Mouse (Mus musculus): ENCODE measurements around the gene Trim21. TPM values are rescaled to one million over a fixed set of nuclear protein-coding genes. Genes with fewer than 3 reads are reported as not detected.

The Trim21 gene
- 11.6 and 17.7 TPM in 2 replicates for total RNA-seq (2021)
- long read RNA-seq, transcript Trim21-201 (8 exons, 2,793 nt): major isoform, 11 of 16 reads
- long read RNA-seq, partial matches to known transcripts: 4 of 16 reads
- long read RNA-seq, other reads (novel, unspliced or antisense): 1 of 16 reads

DNA sequence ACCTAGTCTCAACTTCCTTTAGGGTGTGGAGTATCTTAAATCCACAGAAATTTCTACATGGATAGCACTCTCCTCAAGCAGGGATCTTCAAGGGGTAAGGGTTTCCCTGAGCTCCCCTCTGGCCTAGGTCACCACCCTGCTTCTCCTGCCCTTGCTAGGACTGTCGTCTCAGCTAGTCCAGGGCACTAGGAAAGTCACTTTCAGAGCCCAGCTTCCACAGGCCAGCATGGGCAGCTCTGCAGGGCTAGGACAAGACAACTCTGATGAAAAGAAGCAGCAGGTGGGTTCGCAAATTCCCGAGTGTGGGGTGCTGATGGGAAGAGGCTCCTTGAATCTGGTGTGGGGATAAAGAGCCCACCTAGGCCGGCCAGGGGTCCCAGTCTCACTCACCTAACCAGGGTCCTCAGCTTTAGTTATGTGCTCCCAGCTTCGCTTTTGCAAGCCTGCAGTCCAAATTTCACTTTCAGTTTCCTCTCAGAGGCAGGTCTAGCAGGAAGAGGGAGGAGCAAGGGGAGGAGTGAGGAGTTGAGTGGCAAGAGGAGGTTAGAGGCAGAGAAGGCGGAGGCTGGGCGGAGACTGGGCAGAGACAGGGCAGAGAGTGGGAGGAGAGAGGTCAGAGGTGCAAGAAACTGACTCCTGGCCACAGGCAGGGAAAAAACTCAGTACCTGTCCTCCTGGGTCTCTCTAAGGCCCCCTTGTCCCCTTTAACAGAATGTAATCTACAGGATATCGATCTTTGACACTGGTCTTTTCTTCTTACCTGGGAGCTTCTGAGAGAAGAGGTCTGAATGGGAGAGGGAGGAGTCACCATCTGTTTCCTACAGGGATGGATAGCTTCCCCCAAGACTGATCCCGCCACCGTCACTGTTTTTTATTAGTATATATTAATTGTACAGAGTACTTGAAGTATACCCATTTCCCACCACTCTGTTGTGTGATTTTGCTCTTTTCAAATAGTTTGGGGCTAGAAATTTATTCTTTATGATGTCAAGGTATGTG, at the start of gene Trim21:
TSS of gene Trim21 (minus strand) at position 488 of the 999 bp plus-strand sequence.
- peak; percentile 85 for DNase-seq

DNA sequence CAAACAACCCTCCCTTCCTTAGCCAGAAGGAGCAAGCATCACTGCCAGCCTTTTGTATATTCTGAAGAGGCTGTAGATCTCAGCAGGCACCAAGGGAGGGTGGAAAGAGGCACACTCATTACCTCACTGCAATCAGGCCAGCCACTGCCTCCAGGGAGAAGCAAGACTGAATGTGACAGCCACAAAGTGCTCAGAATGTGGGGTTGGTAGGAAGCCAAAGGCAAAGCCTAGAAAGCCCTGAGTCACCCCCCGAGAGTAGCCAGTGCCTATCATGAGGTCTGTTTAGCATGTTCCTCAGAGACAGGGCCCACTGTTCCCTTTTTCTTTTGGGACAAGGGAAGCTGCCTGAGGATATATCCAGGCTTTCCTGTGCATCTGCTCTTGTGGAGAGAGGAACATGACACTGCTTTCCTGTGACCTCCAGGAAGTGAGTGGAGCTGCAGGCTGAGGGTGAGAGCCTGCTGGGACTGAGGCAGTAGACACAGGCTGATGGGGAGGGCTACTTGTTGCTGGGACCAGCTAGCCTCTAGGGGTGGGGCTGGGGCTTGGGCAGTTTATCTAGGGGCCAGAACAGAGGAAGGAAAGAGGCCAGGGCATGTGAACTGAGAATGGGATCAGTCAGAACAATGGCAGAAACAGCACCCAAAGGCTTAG, 32.2 kb upstream of the Trim21 start, which contains the start of gene Olfr552:
TSS of gene Olfr552 (plus strand) at position 393 of the 654 bp plus-strand sequence.
- DNase-seq: no peak

DNA sequence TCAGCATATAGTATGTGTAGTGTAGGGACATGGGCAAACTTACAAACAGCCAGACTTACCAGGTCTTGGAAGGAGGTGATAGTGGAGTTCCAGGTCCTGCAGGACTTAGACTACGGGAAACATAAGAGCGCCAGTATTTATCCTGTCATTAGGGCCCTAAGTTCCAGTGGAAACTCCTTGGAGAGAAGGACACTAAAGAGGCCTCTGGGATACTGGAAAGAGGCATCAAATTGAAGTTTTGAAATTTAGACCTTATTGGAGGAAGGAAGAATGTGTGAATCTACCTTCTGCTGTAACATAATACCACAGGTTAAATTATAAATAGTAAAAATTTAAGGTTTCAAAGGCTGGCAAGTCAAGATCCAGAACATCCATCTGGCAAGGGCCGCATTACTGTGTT, 26.5 kb upstream of the Trim21 start, which contains the start of gene Olfr551:
TSS of gene Olfr551 (minus strand) at position 101 of the 400 bp plus-strand sequence.
- no peak for DNase-seq

DNA sequence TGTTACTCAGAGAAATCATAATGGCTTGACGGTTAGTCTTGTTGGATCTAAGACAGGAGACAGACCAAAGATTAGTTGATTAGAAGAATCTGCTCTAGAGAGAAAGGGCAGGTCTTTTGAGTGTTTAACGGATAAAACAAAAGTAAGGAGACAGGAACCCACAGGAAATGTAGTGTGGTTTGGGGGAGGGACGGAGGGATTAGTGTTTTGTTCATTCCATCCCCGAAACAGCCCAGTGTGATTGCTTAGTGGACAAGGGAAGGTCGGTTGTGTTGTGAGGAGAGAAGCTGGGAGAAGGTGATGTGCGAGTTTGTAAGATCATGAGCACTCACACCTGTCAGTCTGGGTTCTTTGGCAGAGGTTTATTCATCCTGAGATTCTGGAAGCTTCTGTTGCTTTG, 10.7 kb upstream of the Trim21 start:
- DNase-seq: no peak

DNA sequence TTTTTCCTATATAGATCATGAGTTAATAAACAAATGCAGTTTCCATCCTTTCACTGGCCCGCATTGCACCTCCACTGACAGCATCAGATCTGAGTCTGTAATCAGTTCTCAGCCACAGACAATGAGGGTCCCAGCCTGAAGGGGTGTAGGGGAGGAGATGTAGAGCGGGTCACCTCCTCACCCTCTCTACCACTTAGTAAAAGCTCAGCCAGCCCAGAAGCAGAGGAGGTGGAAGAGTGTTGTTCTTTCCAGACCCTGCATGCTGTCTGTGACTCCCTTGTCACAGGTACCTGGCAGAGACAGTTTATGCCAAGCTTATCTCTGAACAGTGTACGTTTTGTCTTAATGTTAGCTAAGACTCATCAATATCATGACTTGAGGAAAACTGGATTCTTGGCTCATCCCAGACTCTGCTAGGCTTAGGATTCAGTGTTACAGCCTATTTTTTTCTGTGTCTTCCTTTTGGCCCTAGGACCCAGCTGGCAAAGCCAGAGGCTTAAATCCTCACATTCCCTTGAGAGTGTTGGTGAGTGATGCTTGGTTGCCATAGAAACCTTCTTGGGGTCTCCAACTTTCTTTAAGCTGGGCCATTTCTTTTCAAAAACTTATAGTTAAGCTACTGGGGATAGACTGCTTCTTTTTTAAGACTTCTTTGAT, 8.0 kb upstream of the Trim21 start:
- no peak for DNase-seq

DNA sequence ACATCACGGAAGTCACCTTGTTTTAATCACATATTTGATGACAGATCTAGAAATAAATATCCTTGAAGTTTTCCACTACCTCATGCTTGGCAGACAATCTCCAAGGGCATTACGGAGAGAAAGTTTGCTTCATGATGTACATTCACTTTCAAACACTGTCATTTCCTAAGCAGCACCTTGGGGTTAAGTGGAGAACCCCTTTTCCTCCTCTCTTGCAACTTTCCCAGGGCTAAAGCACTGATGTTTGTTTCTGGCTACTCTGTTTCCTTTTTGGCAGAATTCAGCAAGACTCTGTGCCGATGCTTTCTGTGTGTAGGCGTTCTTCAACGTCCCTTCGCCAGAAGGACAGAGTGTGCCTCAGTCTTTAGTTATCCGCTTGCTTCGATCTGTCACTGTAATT, 5.9 kb upstream of the Trim21 start, which contains the start of gene Olfr550:
TSS of gene Olfr550 (plus strand) at position 301 of the 400 bp plus-strand sequence.
- DNase-seq: no peak

DNA sequence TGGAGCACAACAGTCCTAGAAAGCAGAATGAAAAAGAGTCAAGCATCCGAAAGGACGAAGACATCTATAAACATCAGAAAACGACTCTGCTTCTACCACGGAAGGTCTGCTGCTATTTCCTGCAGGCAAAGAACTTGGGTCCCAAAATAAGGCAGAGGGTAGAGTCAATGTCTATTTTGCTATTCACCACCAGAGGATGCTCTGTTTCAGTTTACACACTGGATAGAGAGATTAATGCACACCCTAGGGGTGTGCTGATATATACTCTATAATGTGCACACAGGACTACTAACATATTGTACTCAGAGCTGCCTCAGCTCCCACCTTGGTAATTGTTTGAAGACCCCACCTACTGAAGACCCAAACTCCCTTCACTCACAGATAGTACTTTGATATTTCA, 933 bp upstream of the Trim21 start:
- no peak for DNase-seq

DNA sequence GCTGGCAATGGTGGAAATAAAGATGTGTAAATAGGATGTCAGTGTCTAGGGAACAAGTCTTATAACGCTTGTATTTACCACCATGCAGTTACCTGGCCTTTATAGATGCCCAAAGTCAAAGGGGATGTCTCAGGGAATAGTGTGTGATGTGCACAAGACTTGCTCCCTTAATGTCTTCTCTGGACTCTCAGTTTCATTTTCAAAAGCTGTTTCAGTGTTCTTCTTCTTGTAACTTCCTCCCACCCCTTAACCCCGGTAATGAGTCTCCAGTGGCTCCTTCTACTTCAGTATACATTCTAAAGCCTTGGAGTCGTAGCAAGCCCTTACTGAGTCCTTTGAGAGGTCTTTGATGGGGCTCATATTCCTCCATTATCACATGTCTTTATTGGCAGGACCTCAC, 12.0 kb downstream of the Trim21 start:
- no peak for DNase-seq

DNA sequence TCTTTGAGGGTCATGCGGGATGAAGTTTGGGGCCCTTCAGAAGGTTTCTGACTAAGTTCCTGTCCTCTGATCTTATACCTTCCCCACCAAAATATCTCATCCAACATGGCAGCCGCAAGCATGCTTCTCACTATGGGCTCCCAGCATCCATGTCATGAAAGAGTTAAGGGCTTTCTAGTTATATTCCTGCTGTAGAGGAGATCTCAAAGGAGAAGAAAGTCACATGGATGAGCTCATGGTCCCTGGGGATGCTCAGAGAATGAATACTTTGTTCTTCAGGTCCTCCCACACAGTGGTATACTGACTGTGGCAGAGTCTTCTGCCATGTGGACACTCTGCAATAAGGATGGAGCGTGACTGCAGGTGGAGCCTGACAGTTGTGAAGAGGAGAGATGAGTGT, 15.7 kb downstream of the Trim21 start, which contains the start of gene Olfr549:
TSS of gene Olfr549 (plus strand) at position 301 of the 400 bp plus-strand sequence.
- no peak for DNase-seq

DNA sequence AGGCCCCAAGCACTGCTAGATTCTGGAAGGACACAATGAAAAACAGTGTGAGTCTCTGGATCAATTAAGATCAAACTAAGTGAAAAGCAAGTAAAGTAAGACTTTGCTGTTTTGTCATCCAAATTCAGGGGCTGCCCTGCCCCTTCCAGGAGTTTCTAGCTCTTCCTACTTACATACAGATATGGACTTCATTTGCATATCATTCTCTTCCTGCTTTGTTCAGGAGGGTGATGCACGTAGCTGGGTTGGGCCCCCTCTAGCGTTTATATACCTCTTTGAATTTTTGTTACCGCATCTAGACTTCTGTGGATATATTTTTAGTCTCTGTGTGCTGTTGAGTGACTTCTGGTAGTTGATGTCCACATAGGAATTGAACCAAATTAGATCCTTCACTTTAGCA, 24.0 kb downstream of the Trim21 start:
- no peak for DNase-seq

DNA sequence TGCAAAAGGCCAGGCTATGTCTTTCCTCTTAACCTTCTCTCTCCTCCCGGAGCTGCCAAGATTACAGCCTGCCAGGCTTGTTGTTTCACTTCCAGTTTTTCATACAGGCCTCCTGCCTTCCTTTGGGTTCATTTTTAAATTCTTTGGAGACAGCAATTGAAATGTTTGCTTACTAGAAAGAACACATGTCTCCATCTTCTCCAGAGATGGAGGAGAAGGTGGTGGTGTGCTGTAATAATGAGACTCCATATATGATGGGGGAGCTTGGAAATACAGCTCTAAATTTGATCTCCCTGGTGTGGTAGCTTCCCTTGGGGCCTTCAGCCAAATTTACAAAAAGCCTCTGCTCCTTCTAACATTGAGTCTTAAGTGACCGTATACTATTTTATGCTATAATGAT, 24.7 kb downstream of the Trim21 start, which contains the start of gene Olfr548-ps1:
TSS of gene Olfr548-ps1 (plus strand) at position 301 of the 400 bp plus-strand sequence.
- DNase-seq: no peak

DNA sequence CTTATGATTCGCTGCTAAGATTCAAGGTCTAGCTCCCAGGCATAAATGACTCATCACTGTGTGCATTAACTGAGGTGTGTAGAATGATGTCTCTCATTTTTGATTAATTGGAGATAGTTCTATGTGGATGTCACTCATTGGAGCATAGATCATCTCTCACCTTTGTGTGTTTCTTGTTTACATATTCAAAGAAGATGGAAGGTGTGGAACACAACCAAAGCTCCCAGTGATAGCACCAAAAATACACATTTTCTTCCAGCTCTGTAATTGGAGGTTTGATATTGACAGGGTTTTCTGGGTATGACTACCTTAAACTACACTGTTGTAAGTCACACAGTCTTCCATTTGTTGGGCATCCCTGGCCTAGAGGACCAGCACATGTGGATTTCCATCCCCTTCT, 30.8 kb downstream of the Trim21 start, which contains the start of gene Olfr547:
TSS of gene Olfr547 (plus strand) at position 301 of the 400 bp plus-strand sequence.
- no peak for DNase-seq

DNA sequence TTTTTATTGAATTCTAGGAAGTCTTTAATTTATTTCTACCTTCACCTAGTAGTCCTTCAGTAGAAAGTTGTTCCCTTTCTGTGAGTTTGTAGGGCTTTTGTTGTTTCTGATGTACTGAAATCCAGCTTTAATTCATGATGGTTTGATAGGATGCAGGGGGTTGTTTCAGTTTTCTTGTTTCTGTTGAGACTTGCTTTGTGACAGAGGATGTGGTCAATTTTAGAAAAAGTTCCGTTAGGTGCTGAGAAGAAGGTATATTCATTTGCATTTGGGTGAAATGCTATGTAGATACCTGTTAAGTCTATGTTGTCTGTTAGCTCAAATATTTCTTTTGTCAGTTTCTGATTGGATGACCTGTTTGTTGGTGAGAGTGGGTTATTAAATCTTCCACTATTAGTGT, 36.2 kb downstream of the Trim21 start:
- no peak for DNase-seq

DNA sequence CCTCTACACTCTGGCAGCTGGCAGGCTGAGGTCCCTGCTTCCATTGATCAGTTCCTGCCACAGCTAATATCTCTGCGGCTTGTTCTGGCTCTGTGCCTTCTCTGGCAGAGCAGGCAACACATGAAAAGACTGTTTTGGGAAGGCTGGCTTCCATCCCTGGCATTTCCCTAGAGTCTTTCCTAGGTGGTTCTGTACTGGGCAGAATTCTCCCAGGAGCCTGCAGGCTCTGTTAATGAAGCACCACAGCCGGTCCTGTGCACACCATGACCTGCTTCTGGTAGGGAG, 48.3 kb downstream of the Trim21 start:
- peak; percentile 27 for DNase-seq

DNA sequence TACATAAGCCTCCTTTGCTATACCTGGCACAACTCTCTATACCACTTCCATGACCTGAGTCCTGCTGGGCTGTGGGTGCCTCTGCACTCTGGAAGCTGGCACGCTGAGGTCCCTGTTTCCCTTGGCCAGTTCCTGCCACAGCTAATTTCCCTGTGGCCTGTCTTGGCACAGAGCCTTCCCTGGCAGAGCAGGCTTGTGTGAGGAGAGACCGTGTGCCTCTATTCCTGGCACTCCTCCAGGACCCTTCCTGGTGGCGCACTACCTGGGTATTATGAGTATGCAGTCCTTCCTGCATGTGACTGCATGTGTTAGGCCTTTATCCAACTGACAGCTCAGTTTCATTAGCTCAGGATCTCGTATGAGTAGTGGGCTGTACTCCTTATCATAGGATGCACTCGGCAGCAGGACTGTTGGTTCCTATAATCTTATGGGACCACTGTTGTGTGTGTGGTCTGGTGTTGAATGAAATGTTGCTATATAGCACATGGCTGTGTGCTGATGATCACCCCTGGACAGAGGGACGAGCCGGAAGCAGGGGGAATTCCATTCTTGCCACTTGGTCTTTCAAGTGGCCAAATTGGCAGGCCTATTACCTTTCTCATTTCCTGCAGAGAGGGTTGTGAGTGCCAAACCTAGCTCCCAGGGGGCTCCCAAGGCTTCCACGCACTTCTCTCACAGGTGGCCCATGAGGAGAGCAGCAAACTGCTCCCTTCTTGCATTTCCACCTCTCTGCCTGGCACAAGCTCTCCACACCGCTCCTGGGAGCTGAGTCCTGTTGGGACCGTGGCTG, 48.8 kb downstream of the Trim21 start:
- peak; percentile 42 for DNase-seq

DNA sequence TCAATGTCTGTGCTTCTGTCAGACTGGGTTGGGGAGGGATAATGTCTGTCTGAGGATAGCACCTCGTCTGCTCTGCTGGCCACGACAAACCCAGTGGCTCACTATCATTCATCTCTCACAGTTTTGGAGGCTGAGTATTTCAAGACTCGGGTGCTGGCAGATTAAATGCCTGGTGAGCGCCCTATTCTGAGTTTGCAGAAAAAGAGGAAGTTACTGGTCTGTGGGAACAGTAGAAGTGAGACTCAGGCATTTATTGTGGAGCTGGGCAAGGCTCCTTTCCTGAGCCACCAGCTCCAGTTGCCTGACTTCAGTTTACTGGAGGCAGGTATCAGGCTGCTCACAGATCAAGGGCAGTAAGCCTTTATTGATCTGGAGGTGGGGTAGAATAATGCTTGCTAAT, 51.1 kb downstream of the Trim21 start:
- DNase-seq: no peak

DNA sequence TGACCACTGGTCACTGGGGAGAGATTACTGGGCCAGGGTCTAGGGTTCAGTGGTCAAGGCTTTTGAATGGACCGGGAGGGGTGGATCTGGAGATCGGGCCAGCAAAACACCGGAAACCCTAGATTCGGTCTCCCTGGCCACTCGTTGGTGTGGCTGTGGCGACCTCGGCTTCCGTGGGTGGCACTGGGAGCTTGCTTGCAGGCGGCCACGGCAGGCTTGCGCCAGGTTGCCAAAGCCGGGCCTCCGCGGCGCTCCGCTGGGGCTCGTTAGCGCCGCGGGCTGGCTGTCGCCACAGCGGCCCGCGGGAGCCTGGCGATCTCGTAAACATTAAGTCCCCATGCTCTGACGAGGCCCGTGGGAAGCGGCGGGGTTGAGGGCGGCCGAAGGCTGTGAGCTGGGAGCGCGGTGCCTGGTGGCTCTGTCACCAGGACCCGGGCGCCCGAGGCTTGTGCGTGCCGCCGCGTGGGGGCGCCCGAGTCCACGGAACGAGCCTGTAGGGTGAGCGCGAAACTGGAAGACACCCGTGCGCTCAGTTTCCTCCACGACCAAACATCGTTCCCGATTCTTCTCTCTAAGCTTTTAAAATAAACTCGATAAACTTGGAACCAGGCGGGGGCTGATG, 52.4 kb downstream of the Trim21 start:
- DNase-seq: peak; percentile 95

DNA sequence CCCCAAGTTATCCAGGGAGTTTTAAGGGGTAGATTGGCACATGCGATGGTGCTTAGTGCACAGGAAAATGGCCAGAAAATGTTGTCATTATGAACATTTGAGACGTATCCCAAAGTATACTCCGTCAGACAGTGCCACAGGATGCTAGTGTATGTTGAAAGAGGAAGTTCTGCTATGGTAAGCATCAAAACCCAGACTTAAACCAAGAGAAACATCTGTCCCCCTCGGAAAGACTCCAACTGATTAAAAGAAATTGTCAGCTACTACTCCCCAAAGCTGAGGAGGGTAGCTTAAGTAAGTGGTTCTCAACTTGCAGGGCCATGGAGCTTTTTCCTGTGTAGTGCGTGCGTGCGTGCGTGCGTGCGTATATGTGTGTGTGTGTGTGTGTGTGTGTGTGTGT, 53.4 kb downstream of the Trim21 start:
- no peak for DNase-seq

DNA sequence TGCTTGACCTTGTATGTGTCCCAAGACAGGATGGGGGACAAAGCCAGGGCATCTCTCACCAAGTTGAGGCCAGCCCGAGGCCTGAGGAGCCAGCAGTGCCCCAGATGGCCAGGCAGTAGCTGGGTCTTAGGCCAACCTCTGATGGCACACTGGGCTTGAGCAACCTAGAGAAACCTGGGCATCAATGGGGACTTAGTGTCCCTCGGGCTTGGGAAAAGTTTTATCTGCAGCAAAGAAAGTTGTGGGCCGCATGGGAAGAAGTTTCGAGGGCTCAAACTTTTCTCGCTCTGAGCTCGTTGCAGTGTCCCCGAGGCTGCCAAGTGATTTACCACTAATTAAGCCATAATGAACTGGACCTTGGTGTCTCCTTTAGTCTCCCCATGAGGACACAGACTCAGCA, 55.6 kb downstream of the Trim21 start:
- DNase-seq: no peak

DNA sequence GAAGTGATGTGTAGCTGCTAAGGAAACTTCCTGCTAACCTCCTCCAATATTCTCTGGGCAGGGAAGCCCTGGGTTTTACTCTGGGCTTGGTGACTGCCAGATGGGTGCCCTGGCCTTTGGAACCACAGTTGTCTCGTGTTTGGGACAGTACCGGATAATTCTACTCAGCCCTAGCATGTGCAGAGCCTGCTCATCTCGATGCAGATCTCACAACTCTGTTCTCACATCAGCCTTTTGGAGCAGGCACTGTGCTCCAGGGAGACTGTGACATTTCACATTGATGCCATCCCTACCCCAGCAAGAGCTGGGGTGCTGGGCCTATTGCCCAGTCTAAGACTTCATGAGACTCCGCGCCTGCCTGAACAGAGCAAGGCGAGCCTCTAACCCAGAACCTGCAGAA, 56.6 kb downstream of the Trim21 start:
- no peak for DNase-seq

DNA sequence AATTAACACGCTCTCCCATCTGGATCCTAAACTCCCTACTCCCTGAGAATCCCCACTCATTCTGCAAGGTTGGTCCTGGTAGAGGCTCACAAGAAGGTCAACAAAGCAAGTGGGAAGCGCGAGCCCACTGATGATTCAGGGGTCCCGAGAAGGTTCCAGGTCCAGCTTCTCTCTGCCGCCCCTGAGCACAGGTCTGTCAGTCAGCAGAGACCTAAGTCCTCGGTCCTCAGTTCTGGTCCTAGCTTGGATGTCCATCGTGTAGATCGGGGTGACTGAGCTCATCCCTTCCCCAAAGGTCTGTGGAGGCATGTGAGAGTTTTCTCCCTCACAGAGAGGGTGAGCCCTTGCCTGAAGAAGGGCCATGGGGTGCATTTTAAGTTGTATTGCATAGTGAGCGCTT, 57.2 kb downstream of the Trim21 start:
- DNase-seq: no peak
